Comparison of ENCODE assay signal across 8 mouse cellular contexts in the genomic region with DNA sequence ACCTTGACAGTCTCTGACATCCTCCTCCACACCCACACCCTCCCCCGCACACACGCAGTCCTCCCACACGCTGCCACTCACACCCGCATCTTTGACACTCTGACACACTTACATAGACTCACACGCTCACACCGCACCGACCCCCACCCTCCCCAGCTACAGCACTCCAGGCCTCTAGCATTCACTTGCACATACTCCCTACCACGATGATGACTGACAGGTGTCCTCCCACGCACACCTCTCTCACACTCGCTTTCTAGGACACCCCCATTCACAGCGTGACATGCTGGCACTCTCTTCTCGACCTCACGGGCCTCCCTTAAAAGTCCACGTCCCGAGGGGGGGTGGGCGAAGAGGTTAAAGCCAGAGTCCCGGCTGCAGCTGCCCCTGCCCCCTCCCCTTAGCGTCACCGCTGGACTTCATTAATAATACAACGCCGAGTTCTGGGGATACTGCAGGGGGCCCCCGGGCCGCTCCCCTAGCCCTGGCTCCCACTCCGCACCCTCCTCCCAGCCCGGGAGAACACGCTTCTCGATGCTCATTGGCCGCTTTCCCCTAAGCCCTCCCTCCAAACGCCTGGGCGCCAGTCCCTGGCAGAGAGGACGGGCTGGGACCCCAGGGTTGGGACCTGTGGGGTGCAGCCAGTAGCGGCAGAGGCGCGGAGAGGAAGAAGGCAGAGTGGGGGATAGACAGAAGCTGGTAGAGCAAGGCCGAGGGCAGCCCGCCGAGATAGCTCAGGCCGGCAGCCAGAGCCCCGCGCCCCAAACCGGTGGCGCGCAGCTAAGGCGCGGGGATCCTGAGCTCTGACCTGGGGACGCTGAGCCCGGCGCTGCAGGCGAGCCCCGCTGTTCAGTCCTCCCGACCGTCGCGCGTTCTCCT. TPM values are rescaled to one million over a fixed set of nuclear protein-coding genes. Genes with fewer than 3 reads are reported as not detected.
DNase-seq lines count a peak whose midpoint lies in the region; ATAC-seq and TF ChIP-seq lines count a peak whose summit lies in the region.

A gene (plus strand): TSS at position 322 of the 879 bp plus-strand sequence.

- peaks cover 56% of the 10 kb centered on the region for H3K27me3 ChIP-seq in heart, embryonic 14.5 days (ENCODE audit: control insufficient read depth, insufficient read depth, low read length)
- peaks cover 37% of the 10 kb centered on the region for H3K27me3 ChIP-seq in kidney, postnatal 0 days (ENCODE audit: insufficient read depth, low read length)
- H3K27me3 ChIP-seq in liver, embryonic 12.5 days (replicated peaks), result peaks cover 97% of the 10 kb centered on the region
- peaks cover 93% of the 10 kb centered on the region for H3K27me3 ChIP-seq in neural tube, embryonic 12.5 days (replicated peaks)

- peak within 1 kb of the TSS; percentile 59 to 72 for H3K4me3 ChIP-seq in heart, embryonic 14.5 days (ENCODE audit: control insufficient read depth in 1 of 2, insufficient read depth in 1 of 2, low read depth in 1 of 2, low read length in 2 of 2)
- peak within 1 kb of the TSS; percentile 42 for H3K4me3 ChIP-seq in kidney, postnatal 0 days (replicated peaks; ENCODE audit: low read depth, low read length)
- H3K4me3 ChIP-seq in liver, embryonic 12.5 days, result peak within 1 kb of the TSS; percentile 36
- H3K4me3 ChIP-seq in neural tube, embryonic 12.5 days, result peak within 1 kb of the TSS; percentile 46

- DNase-seq in left cerebral cortex, adult 18-20 months (ENCODE audit: low spot score in 2 of 2), result peak; percentile 72 to 82
- no peak for DNase-seq in left cerebral cortex, adult 11 months (ENCODE audit: low spot score)
- peak; percentile 79 to 83 for DNase-seq in cerebellum, postnatal 14 days
- DNase-seq in kidney, postnatal 0 days (ENCODE audit: low spot score), result peak; percentile 57

- H3K9ac ChIP-seq in heart, embryonic 14.5 days (ENCODE audit: low read length), result peak within 1 kb of the TSS; percentile 78
- peak within 1 kb of the TSS; percentile 55 for H3K9ac ChIP-seq in kidney, postnatal 0 days (ENCODE audit: low read depth, low read length)
- no peak within 1 kb of the TSS for H3K9ac ChIP-seq in liver, embryonic 12.5 days
- peak within 1 kb of the TSS; percentile 53 for H3K9ac ChIP-seq in neural tube, embryonic 12.5 days

- peak; percentile 38; the same call in 1 of the 2 replicates for ATAC-seq in heart, embryonic 14.5 days (ENCODE audit: insufficient number of reproducible peaks, insufficient read depth, low FRiP score, low read depth)
- ATAC-seq in kidney, postnatal 0 days (replicated peaks; ENCODE audit: low FRiP score, low read depth), result peak; percentile 33; the same call in 1 of the 2 replicates
- ATAC-seq in liver, embryonic 12.5 days, result no peak
- peak; percentile 37; the same call in 1 of the 2 replicates for ATAC-seq in neural tube, embryonic 12.5 days (ENCODE audit: low FRiP score, low read depth)
- no peak for ATAC-seq in erythroid progenitor cell, adult 5-6 weeks (replicated peaks; ENCODE audit: low FRiP score, poor library complexity, severe bottlenecking)

- TF ChIP-seq CTCF in kidney, postnatal 0 days (IDR thresholded peaks at IDR 0.05; ENCODE audit: low read depth), result no peak

- peak within 1 kb of the TSS; percentile 94 for H3K4me2 ChIP-seq in heart, embryonic 14.5 days (ENCODE audit: low read length)
- peak within 1 kb of the TSS; percentile 93 for H3K4me2 ChIP-seq in kidney, postnatal 0 days (ENCODE audit: low read length)
- H3K4me2 ChIP-seq in liver, embryonic 12.5 days, result peak within 1 kb of the TSS; percentile 63
- peak within 1 kb of the TSS; percentile 89 for H3K4me2 ChIP-seq in neural tube, embryonic 12.5 days (replicated peaks)

- under 1% methylated on average over 54 of the region's 55 CpGs for WGBS in heart, embryonic 14.5 days
- WGBS in kidney, postnatal 0 days, result under 1% methylated on average over 55 of the region's 55 CpGs
- WGBS in liver, embryonic 12.5 days (ENCODE audit: insufficient replicate concordance), result 1% methylated on average over 55 of the region's 55 CpGs
- WGBS in neural tube, embryonic 12.5 days, result under 1% methylated on average over 55 of the region's 55 CpGs

- no peaks in the 10 kb centered on the region for H3K9me3 ChIP-seq in heart, embryonic 14.5 days (ENCODE audit: control insufficient read depth, low read length)
- no peaks in the 10 kb centered on the region for H3K9me3 ChIP-seq in kidney, postnatal 0 days (replicated peaks; ENCODE audit: low read length)
- no peaks in the 10 kb centered on the region for H3K9me3 ChIP-seq in liver, embryonic 12.5 days (replicated peaks)
- no peaks in the 10 kb centered on the region for H3K9me3 ChIP-seq in neural tube, embryonic 12.5 days

- peaks cover 17 to 26% of the 10 kb centered on the region in 2 experiments for H3K4me1 ChIP-seq in heart, embryonic 14.5 days (ENCODE audit: control insufficient read depth in 2 of 2, insufficient read depth in 2 of 2, low read length in 2 of 2)
- peaks cover 9% of the 10 kb centered on the region; the same call in 1 of the 2 replicates for H3K4me1 ChIP-seq in kidney, postnatal 0 days (replicated peaks; ENCODE audit: insufficient read depth, low read length)
- peaks cover 12% of the 10 kb centered on the region; the same call in 1 of the 2 replicates for H3K4me1 ChIP-seq in liver, embryonic 12.5 days
- H3K4me1 ChIP-seq in neural tube, embryonic 12.5 days, result peaks cover 15% of the 10 kb centered on the region

- H3K27ac ChIP-seq in heart, embryonic 14.5 days (replicated peaks in 1 of 2; ENCODE audit: control insufficient read depth in 1 of 2, insufficient read depth in 1 of 2, low read depth in 2 of 2, low read length in 2 of 2), result no peak within 1 kb of the TSS
- no peak within 1 kb of the TSS for H3K27ac ChIP-seq in kidney, postnatal 0 days
- H3K27ac ChIP-seq in liver, embryonic 12.5 days, result no peak within 1 kb of the TSS
- H3K27ac ChIP-seq in neural tube, embryonic 12.5 days, result no peak within 1 kb of the TSS

- H3K36me3 ChIP-seq in heart, embryonic 14.5 days (ENCODE audit: control insufficient read depth, insufficient read depth, low read length), result no peaks in the 10 kb centered on the region
- H3K36me3 ChIP-seq in kidney, postnatal 0 days (ENCODE audit: insufficient read depth, low read length), result no peaks in the 10 kb centered on the region
- no peaks in the 10 kb centered on the region for H3K36me3 ChIP-seq in liver, embryonic 12.5 days
- H3K36me3 ChIP-seq in neural tube, embryonic 12.5 days, result no peaks in the 10 kb centered on the region

RNA-seq across cellular contexts. Expression of the gene that starts here (rescaled TPM):
- 100 to 1,000 TPM; 225 to 310 TPM for total RNA-seq in left cerebral cortex, adult 18-20 months (2021)
- 42.2 and 48.3 TPM in 2 replicates for polyA plus RNA-seq in heart, embryonic 14.5 days (2014; fragmentation: Nextera tagmentation; extraction: Ambion mirVana)
- 12.1 and 12.3 TPM in 2 replicates for polyA plus RNA-seq in kidney, postnatal 0 days (2015; fragmentation: Nextera tagmentation; extraction: Ambion mirVana)
- polyA plus RNA-seq in liver, embryonic 12.5 days (2016; fragmentation: Nextera tagmentation; extraction: Ambion mirVana), result 0.10 TPM in 1 of 2 replicates, not detected in the other
- polyA plus RNA-seq in neural tube, embryonic 12.5 days (2016; fragmentation: Nextera tagmentation; extraction: Ambion mirVana), result 0.13 and 0.40 TPM in 2 replicates
- not detected in 2 replicates for total RNA-seq in erythroid progenitor cell, adult 5-6 weeks (2015; ENCODE audit: low replicate concordance)
- total RNA-seq in erythroid progenitor cell, adult 5-6 weeks (2017; ENCODE audit: low replicate concordance), result not detected in 2 replicates

Comparison
In these comparisons a context has a peak if more than half of its experiments do, and no peak if none do; other contexts are left out.
1. RNA of the gene that starts here (total RNA-seq): 225 to 310 TPM in left cerebral cortex, adult 18-20 months; not detected in erythroid progenitor cell, adult 5-6 weeks; every median in the first group is over 100 times any median in the second.
2. Peak in ATAC-seq, H3K4me3 ChIP-seq, H3K9ac ChIP-seq and H3K4me2 ChIP-seq in neural tube, embryonic 12.5 days; RNA of the gene not detected or under 1 TPM.
3. ATAC-seq: peak in heart, embryonic 14.5 days (single experiment) and kidney, postnatal 0 days (single experiment); none in liver, embryonic 12.5 days (single experiment) and erythroid progenitor cell, adult 5-6 weeks (single experiment).
4. Peak in every context shown above with its lines, with median percentiles within 50 percentile points of each other: H3K4me2 ChIP-seq and H3K4me3 ChIP-seq.